ENCODE assay signal across 18 mouse cellular contexts in the genomic region with DNA sequence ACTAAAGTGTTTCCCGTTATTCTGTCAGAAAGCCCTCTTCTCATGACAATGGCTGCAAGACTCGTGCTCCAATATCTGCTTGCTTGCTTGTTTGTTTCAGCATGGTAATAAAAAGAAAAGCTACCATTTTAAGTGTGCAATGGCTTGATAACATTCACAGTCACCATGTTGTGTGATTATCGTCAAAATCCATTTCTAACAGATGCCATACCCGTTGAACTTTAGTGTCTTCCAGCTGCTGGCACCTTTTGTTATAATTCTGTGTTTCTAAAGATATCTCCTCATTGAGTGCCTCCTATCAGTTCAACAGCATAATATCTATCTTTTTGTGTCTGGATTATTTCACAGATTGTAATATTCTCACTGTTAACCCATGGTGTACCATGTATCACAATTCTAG.
"Had no signal": no experiment of that assay in that cellular context is flagged by ENCODE, and none has a peak within 500 bp of the region (broad histone marks: within the 10 kb centered on the region; RNA-seq: fewer than 3 reads in every experiment).

No protein-coding gene starts in this region.

- H3K27me3 ChIP-seq: lung, embryonic 15.5 days; midbrain, embryonic 13.5 days; midbrain, embryonic 15.5 days; neural tube, embryonic 12.5 days had no signal

- DNase-seq: lung, adult 2 months; lung, postnatal 14 days; lung, postnatal 36 days; retina, postnatal 1 day; right cerebral cortex, adult 18-20 months; right cerebral cortex, postnatal 25 days; right cerebral cortex, postnatal 4 days; spleen, adult 18-20 months; thymus, adult 18-20 months; thymus, postnatal 14 days; thymus, postnatal 36 days had no signal

- H3K4me2 ChIP-seq: lung, embryonic 15.5 days; midbrain, embryonic 11.5 days; midbrain, embryonic 13.5 days; midbrain, embryonic 15.5 days; neural tube, embryonic 12.5 days had no signal

- ATAC-seq: lung, postnatal 0 days; midbrain, embryonic 13.5 days; midbrain, embryonic 15.5 days had no signal

- H3K4me3 ChIP-seq: lung, embryonic 15.5 days; midbrain, embryonic 13.5 days; midbrain, embryonic 15.5 days; neural tube, embryonic 12.5 days had no signal

- H3K27ac ChIP-seq: lung, embryonic 15.5 days; macrophage; midbrain, embryonic 13.5 days; midbrain, embryonic 15.5 days; neural tube, embryonic 12.5 days had no signal

- H3K36me3 ChIP-seq: lung, embryonic 15.5 days; midbrain, embryonic 13.5 days; midbrain, embryonic 15.5 days; neural tube, embryonic 12.5 days had no signal

- H3K9me3 ChIP-seq: lung, embryonic 15.5 days; midbrain, embryonic 15.5 days; neural tube, embryonic 12.5 days had no signal

- H3K4me1 ChIP-seq: lung, embryonic 15.5 days; midbrain, embryonic 13.5 days; midbrain, embryonic 15.5 days; neural tube, embryonic 12.5 days had no signal

- H3K9ac ChIP-seq: lung, embryonic 15.5 days; midbrain, embryonic 13.5 days; midbrain, embryonic 15.5 days; neural tube, embryonic 12.5 days had no signal
